Mouse (Mus musculus) heart, embryonic 13.5 days (tissue): ENCODE data around the gene Gm17332. TPM values are rescaled to one million over a fixed set of nuclear protein-coding genes. Genes with fewer than 3 reads are reported as not detected.
"Not testable (repeated sequence)": the region's sequence is repeated elsewhere in the genome, so short reads cannot be mapped to it uniquely, and the experiment has no call there.

Experiments used
- ATAC-seq: fragments of 200-750 bp; cut with Nextera tagmentation; 2 replicates; pipeline ENCODE4 v1.8.0; 2017; ENCODE audit warnings: moderate TSS enrichment; ENCODE audit not compliant: insufficient number of reproducible peaks, low FRiP score, low TSS enrichment; ENCODE audit errors: extremely low read depth
- H3K27ac ChIP-seq: fragments of 300-500 bp; sonication (generic); replicated peaks from 2 replicates; pipeline ENCODE4 v1.5.1; 2015; ENCODE audit warnings: moderate library complexity, mild to moderate bottlenecking, inconsistent platforms
- H3K27me3 ChIP-seq: fragments of 300-500 bp; sonication (generic); replicated peaks from 2 replicates; pipeline ENCODE4 v1.6.1; 2015; ENCODE audit warnings: mild to moderate bottlenecking, inconsistent platforms
- H3K36me3 ChIP-seq: fragments of 300-500 bp; sonication (generic); 2 replicates; pipeline ENCODE4 v1.6.1; 2015; ENCODE audit warnings: mild to moderate bottlenecking, inconsistent platforms
- H3K4me1 ChIP-seq: fragments of 300-500 bp; sonication (generic); 2 replicates; pipeline ENCODE4 v1.6.1; 2015; ENCODE audit warnings: inconsistent platforms
- H3K4me2 ChIP-seq: fragments of 300-500 bp; sonication (generic); 2 replicates; pipeline ENCODE4 v1.6.1; 2015; ENCODE audit warnings: inconsistent platforms, mild to moderate bottlenecking, moderate library complexity
- H3K4me3 ChIP-seq: fragments of 300-500 bp; sonication (generic); 2 replicates; pipeline ENCODE4 v1.5.1; 2015; ENCODE audit warnings: moderate library complexity, mild to moderate bottlenecking, inconsistent platforms
- H3K9ac ChIP-seq: fragments of 300-500 bp; sonication (generic); 2 replicates; pipeline ENCODE4 v1.6.1; 2015; ENCODE audit warnings: inconsistent platforms, mild to moderate bottlenecking, moderate library complexity
- H3K9me3 ChIP-seq: fragments of 300-500 bp; sonication (generic); 2 replicates; pipeline ENCODE4 v1.6.1; 2016; ENCODE audit warnings: inconsistent platforms
- WGBS: fragments of 180-500 bp; shearing (Covaris S2); methylation state at CpG from one replicate; pipeline ENCODE4 v1.1.7; 2015; ENCODE audit warnings: mixed read lengths; 5-methylcytosine and 5-hydroxymethylcytosine counted together
- polyA plus RNA-seq: library from polyadenylated mRNA; unstranded; fragments of >200 nt; fragmentation: Nextera tagmentation; extraction: Ambion mirVana; gene quantifications from 2 replicates; pipeline ENCODE4 v1.2.1, GENCODE M21; 2015

Gene Gm17332
- not detected in 2 replicates for polyA plus RNA-seq

GRCm38 (mm10) chr11:31182362-31182761 lies at the start of gene Gm17332:
TSS of gene Gm17332 (minus strand) at chr11:31182462.
- no peak within 1 kb of the TSS for H3K4me2 ChIP-seq
- H3K27ac ChIP-seq, result no peak within 1 kb of the TSS
- H3K9ac ChIP-seq, result no peak within 1 kb of the TSS
- H3K4me1 ChIP-seq, result no peaks in the 10 kb centered on the region
- H3K36me3 ChIP-seq, result no peaks in the 10 kb centered on the region
- ATAC-seq, result no peak
- H3K4me3 ChIP-seq, result no peak within 1 kb of the TSS
- H3K9me3 ChIP-seq, result peaks cover 12% of the 10 kb centered on the region; the same call in 1 of the 2 replicates
- no peaks in the 10 kb centered on the region for H3K27me3 ChIP-seq

DNA sequence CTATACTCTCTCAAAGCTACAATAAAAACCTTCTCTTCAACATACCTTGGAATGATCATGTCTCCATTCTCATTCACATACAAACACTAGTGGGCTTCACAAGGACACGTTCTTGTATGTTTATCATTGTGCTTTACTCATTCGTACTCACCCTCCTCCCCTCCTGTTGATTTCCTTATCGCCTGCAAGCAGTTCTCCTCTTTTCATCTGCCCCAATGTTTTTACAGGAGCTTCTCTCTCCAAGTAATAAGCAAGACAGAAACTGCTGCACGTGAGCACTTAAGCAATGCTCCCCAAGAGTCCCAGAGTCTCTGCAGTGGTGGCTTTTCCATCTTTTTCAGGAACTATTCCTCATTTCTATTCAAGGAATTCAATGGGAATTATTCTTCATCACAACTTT lies 47.7 kb upstream of the Gm17332 start:
- Histone ChIP-seq H3K4me1 (no peaks in the 10 kb centered on the region), H3K27me3 (no peaks in the 10 kb centered on the region), H3K9ac (no peak overlapping the region), H3K27ac (no peak overlapping the region), H3K4me3 (no peak overlapping the region), H3K9me3 (no peaks in the 10 kb centered on the region), H3K36me3 (no peaks in the 10 kb centered on the region), H3K4me2 (no peak overlapping the region)
- ATAC-seq, result no peak
- 30% methylated on average over 4 of the region's 4 CpGs for WGBS

GRCm38 (mm10) chr11:31225359-31225758 lies 43.1 kb upstream of the Gm17332 start:
- Histone ChIP-seq H3K4me3 (no peak overlapping the region), H3K36me3 (no peaks in the 10 kb centered on the region), H3K9me3 (no peaks in the 10 kb centered on the region), H3K27ac (no peak overlapping the region), H3K4me1 (no peaks in the 10 kb centered on the region), H3K9ac (no peak overlapping the region), H3K27me3 (no peaks in the 10 kb centered on the region), H3K4me2 (no peak overlapping the region)
- no peak for ATAC-seq
- WGBS, result 84% methylated on average over 1 of the region's 1 CpGs

DNA sequence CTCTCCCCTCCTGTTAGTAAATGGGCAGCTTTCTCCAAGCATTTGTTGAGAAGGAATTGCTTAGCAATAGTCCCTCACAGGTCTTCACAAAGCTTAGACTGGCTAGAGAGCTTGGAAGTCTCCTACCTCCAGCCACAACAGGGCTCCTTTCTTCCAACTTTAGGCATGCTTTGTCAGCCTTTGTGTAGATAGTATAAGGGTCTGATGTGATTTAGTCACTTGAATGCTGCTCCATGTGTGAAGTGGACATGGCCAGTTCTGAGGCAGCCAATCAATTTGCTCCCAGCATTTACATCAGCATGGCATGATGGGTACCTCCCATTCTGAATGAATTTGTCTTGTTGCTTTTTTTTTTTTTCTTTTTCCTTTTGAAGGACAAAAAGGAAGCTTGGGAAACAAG lies 35.7 kb upstream of the Gm17332 start:
- Histone ChIP-seq H3K9me3 (no peaks in the 10 kb centered on the region), H3K4me2 (no peak overlapping the region), H3K27ac (no peak overlapping the region), H3K4me1 (no peaks in the 10 kb centered on the region), H3K36me3 (no peaks in the 10 kb centered on the region), H3K9ac (no peak overlapping the region), H3K4me3 (no peak overlapping the region), H3K27me3 (no peaks in the 10 kb centered on the region)
- ATAC-seq, result no peak

DNA sequence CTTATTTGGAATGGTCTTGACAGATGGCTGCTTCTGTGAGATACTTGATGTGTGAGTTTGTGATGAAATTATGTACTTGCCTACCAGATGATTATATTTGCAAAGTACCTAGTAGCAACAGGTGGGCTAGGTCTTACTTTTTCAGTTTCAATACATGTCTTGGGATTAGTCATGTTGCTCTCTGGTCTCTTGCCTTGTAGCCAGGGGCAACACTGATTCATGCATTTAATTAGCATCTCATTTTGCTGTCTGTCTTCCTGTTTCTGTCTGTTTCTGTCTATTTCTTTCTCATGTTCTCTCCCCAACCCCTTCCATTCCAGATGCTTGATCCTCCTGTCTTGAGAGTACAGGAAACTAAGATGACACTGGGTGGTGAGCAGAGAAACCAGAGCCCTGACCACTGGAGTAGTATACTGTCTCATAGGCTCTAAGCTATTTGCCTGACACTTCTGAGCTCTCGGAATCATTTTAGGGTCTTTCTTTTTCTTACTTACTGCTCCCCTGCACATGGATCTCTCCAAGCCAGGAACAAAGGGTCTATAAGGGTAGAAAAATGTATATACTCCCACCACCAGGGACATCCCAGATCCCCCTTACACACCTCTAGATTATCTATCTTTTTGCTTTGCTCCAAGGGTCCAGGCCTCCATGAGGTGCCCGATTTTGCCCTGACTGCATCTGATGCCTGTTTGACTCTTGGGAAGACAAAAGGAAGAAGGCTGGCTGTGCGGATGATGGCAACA lies 13.5 kb upstream of the Gm17332 start:
- Histone ChIP-seq H3K4me1 (no peaks in the 10 kb centered on the region), H3K9ac (no peak overlapping the region), H3K27ac (no peak overlapping the region), H3K4me3 (no peak overlapping the region), H3K36me3 (no peaks in the 10 kb centered on the region), H3K4me2 (no peak overlapping the region), H3K9me3 (no peaks in the 10 kb centered on the region), H3K27me3 (no peaks in the 10 kb centered on the region)
- ATAC-seq, result no peak
- WGBS, result 79% methylated on average over 3 of the region's 3 CpGs

DNA sequence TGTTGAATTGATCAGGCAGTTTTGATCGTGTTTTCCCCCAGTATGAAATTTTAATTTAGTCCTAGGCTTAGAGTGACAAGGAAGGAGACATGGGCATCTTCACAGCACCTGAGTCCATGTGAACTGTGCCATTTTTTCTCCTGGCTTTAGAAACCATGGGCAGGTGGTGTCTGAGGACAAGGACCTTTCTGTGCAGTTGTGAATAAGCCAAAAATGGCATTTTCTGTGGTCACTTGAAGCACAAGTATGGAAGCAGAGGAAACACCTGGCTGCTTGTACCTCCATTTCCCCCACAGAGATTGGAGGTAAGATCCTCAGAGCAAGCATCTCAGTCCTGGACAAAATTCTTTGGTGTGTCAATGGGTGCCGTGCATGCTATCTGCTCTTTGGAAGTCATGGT lies 12.5 kb upstream of the Gm17332 start:
- ATAC-seq, result no peak
- no peak overlapping the region for H3K4me2 ChIP-seq
- H3K9me3 ChIP-seq, result no peaks in the 10 kb centered on the region
- no peaks in the 10 kb centered on the region for H3K27me3 ChIP-seq
- no peaks in the 10 kb centered on the region for H3K4me1 ChIP-seq
- no peak overlapping the region for H3K27ac ChIP-seq
- no peak overlapping the region for H3K9ac ChIP-seq
- no peak overlapping the region for H3K4me3 ChIP-seq
- no peaks in the 10 kb centered on the region for H3K36me3 ChIP-seq
- WGBS, result 75% methylated on average over 2 of the region's 2 CpGs

GRCm38 (mm10) chr11:31170052-31170646 lies 12.1 kb downstream of the Gm17332 start:
- 3% methylated on average over 4 of the region's 4 CpGs for WGBS
- Histone ChIP-seq H3K27me3 (no peaks in the 10 kb centered on the region), H3K9ac (no peak overlapping the region), H3K9me3 (no peaks in the 10 kb centered on the region), H3K4me3 (peak overlapping the region; percentile 55), H3K4me2 (peak overlapping the region; percentile 71), H3K27ac (no peak overlapping the region), H3K36me3 (no peaks in the 10 kb centered on the region), H3K4me1 (peaks cover 19% of the 10 kb centered on the region)
- ATAC-seq, result no peak; the same call in 1 of the 2 replicates

DNA sequence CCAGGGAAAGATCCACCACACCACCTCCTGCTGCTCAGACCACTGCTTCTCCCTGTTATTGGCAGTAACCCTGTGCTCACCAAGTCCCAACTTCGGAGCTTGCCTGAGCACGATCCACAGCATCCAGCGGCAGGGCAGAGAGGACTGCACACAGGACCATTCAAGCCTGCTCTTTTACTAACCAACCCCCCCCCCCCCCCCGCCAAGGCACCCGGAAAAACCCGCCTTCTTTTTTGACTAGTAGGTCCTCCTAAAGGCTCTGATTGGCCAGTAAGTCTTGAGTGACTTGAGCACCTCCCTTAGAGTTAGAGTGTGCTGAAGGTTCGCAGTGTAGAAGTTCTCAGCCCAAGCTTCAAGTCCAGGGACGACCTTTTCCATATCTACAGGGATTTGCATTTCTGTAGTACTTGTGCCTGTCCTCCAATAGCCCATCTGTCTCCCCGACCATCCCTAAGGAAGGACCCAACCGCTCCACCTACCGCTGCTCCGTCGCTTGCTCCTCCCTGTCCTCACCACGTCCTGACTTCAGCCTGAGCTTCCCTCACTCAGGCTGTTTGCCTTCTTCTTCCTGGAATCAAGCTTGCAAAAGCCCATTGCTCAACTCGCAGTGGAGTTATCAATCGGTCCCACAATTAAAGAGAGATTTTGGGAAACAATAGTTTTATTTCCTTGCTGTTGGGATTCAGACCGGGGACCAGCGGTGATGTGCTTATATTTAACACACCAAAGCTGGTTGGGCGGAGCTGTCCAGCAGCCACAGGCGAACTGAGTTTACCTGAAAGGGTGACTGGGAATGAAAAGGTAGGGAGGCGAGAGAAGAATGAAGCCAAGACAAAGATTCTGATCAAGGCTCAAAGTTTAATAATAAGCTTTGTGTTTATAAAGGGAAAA lies 12.9 kb downstream of the Gm17332 start:
- Histone ChIP-seq H3K27ac (peak overlapping the region; percentile 66), H3K4me3 (peak overlapping the region; percentile 55), H3K9ac (peak overlapping the region; percentile 54; the same call in 1 of the 2 replicates), H3K4me1 (peaks cover 19% of the 10 kb centered on the region), H3K36me3 (no peaks in the 10 kb centered on the region), H3K27me3 (no peaks in the 10 kb centered on the region), H3K4me2 (peak overlapping the region; percentile 71), H3K9me3 (no peaks in the 10 kb centered on the region)
- peak; percentile 37; the same call in 1 of the 2 replicates for ATAC-seq
- WGBS, result 4% methylated on average over 21 of the region's 21 CpGs

- H3K4me3 ChIP-seq, result peak overlapping the region; percentile 55
- peak overlapping the region; percentile 71 for H3K4me2 ChIP-seq
- peaks cover 19% of the 10 kb centered on the region for H3K4me1 ChIP-seq
- WGBS, result 32% methylated on average over 2 of the region's 2 CpGs
- no peak overlapping the region for H3K9ac ChIP-seq
- no peaks in the 10 kb centered on the region for H3K36me3 ChIP-seq
- H3K27me3 ChIP-seq, result no peaks in the 10 kb centered on the region
- no peaks in the 10 kb centered on the region for H3K9me3 ChIP-seq
- no peak for ATAC-seq
- H3K27ac ChIP-seq, result no peak overlapping the region
Measured at GRCm38 (mm10) chr11:31168831-31169160, 13.5 kb downstream of the Gm17332 start.

GRCm38 (mm10) chr11:31157021-31157420 lies 25.2 kb downstream of the Gm17332 start:
- Histone ChIP-seq H3K27me3 (no peaks in the 10 kb centered on the region), H3K4me2 (no peak overlapping the region), H3K4me3 (no peak overlapping the region), H3K4me1 (no peaks in the 10 kb centered on the region), H3K9me3 (no peaks in the 10 kb centered on the region), H3K36me3 (no peaks in the 10 kb centered on the region), H3K27ac (no peak overlapping the region), H3K9ac (no peak overlapping the region)
- WGBS, result 75% methylated on average over 3 of the region's 3 CpGs
- ATAC-seq, result no peak

DNA sequence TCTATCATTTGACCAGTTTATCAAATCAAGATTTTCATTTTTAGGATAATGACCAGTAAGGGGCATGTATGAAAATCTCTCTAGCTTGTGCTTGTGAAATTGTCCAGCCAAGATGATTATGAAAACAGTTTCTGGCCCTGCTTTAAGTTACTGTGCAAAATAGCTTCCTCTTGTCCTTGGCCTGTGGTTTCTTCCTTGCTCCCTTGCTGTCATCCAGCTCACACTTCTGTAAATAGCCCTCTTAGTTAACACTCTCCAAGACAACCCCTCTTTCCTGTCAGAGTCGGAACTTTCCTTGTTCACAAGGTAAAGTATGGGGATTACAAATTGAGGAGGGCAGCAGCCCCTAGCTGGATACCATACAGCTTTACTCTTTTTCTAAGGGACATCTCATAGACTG lies 43.9 kb downstream of the Gm17332 start:
- H3K4me2 ChIP-seq, H3K4me1 ChIP-seq, H3K9me3 ChIP-seq, H3K36me3 ChIP-seq, H3K27ac ChIP-seq, ATAC-seq, H3K27me3 ChIP-seq, H3K9ac ChIP-seq, H3K4me3 ChIP-seq: not testable (repeated sequence)
- WGBS, result 22% methylated on average over 1 of the region's 1 CpGs
